Mouse (Mus musculus): ENCODE results near the gene Hhatl. TPM values are rescaled to one million over a fixed set of nuclear protein-coding genes. Genes with fewer than 3 reads are reported as not detected.

Hhatl gene
- polyA plus RNA-seq (2016; fragmentation: Nextera tagmentation; extraction: Ambion mirVana) = 5.3 and 5.7 TPM in 2 replicates

DNA sequence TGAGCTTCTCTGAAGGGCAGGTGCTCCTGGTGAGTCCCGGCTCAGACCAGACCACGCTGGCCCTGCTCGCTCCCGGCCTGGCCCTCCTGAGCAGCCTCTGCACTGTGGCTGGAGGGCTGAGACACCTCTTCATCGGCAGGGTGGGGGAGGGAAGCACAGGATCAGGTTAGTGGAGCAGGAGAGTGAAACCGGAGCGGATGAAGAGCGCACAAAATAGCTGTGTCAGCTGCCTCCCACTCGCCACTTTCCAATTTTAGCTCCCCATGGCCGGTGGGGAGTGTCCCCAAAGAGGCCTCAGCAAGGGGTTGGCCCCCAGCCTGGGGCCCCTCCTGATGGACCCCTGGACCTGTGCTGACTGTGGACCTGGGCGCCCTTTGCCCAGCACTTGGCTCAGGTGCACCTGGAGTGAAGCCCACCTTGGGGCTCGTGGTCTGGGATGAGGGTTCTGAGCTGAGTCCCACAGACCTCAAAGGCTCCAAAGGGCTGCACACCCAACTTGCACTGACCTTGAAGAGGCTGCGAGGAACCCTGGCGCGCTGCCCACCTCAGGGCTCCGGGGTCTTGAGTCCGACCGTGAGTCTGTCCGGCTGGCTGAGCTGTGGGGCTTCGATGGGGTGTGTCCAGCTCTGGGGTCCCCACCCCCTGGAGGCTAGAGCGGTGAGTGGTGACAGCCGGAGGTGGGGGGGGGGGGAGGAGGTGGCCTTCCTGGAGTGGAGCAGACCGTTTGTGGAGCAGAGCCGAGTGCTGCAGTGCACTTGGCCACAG lies at the start of gene Hhatl:
TSS of gene Hhatl (minus strand) at position 751 of the 765 bp plus-strand sequence.
- Histone ChIP-seq H3K4me1 (replicated peaks) (peaks cover 43% of the 10 kb centered on the region), H3K36me3 (no peaks in the 10 kb centered on the region), H3K9ac (peak within 1 kb of the TSS; percentile 45; the same call in 1 of the 2 replicates), H3K9me3 (replicated peaks) (no peaks in the 10 kb centered on the region), H3K27ac (ENCODE audit: poor library complexity, severe bottlenecking) (peak within 1 kb of the TSS; percentile 71), H3K27me3 (replicated peaks) (peaks cover 30% of the 10 kb centered on the region), H3K4me3 (peak within 1 kb of the TSS; percentile 38), H3K4me2 (peak within 1 kb of the TSS; percentile 59)
- peak; percentile 37; the same call in 1 of the 2 replicates for ATAC-seq (ENCODE audit: insufficient number of reproducible peaks, low FRiP score)
- 43% methylated on average over 24 of the region's 24 CpGs for WGBS

DNA sequence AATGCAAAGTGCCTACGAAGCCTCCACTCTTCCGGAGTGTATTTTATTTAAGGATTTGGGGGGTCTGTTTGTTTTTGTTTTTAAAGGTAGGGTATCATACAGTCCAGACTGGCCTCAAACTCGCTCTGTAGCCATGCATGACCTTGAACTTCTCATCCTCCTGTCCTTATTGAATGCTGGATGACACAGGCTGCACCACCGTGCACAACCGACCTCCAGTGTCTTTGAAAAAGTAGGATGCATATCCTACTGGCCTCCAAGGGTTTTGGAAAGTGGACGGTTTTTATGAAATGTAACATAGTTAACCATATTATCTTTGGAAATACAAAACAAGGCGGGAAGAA lies 47.3 kb upstream of the Hhatl start:
- WGBS = 40% methylated on average over 7 of the region's 7 CpGs
- H3K4me1 ChIP-seq (replicated peaks) = peaks cover 10% of the 10 kb centered on the region
- H3K36me3 ChIP-seq = no peaks in the 10 kb centered on the region
- H3K9me3 ChIP-seq (replicated peaks) = peaks cover 11% of the 10 kb centered on the region
- peak overlapping the region; percentile 96 for H3K4me2 ChIP-seq
- no peak overlapping the region for H3K27ac ChIP-seq (ENCODE audit: poor library complexity, severe bottlenecking)
- H3K4me3 ChIP-seq = peak overlapping the region; percentile 58
- H3K9ac ChIP-seq = peak overlapping the region; percentile 67
- 0 out of 2 replicates have a peak, but pooled peaks cover 10% of the 10 kb centered on the region for H3K27me3 ChIP-seq (replicated peaks)
- ATAC-seq (ENCODE audit: insufficient number of reproducible peaks, low FRiP score) = no peak

DNA sequence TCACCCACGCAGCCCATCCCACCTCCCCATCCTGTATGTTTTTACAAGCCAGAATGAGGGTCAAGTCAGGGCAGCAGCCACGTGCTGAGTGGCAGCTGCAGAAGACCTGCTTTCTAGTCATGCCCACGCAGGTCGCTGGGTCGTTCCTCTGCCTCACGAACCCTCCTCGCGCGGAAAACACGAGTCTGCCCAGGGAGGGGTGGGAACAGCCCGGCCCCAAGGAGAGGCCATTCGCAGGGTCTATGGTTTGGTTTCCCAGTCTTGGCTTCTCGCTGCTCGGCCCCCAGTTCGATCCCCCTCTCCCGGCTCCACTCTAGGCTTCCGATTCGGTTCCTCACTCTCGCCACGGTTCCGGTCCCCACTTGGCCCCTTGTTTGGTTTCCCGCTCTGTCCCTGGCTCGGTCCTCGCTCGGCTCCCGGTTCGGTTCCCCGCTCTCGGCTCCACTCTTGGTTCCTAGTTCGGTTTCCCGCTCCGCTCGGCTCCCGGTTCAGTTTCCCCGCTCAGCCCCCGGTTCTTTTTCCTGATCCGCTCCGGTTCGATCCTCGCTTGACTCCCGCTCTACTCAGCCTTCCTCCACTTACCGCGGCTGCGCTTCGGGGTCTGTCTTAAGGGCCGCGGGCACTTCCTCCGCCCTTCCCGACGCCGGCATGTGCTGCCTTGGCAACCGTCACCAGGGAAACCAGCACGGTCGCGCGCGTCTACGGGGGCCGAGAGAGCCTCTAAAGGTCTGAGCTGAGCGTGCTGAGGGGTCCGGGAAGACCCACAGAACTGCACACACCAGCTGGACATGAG lies 46.7 kb upstream of the Hhatl start, which contains the start of gene Ccdc13:
TSS of gene Ccdc13 (minus strand) at position 633 of the 793 bp plus-strand sequence.
- H3K36me3 ChIP-seq = no peaks in the 10 kb centered on the region
- WGBS = 3% methylated on average over 61 of the region's 61 CpGs
- H3K27me3 ChIP-seq (replicated peaks) = 0 out of 2 replicates have a peak, but pooled peaks cover 10% of the 10 kb centered on the region
- no peak within 1 kb of the TSS for H3K27ac ChIP-seq (ENCODE audit: poor library complexity, severe bottlenecking)
- peak; percentile 78 for ATAC-seq (ENCODE audit: insufficient number of reproducible peaks, low FRiP score)
- H3K9ac ChIP-seq = peak within 1 kb of the TSS; percentile 67
- peak within 1 kb of the TSS; percentile 96 for H3K4me2 ChIP-seq
- peaks cover 11% of the 10 kb centered on the region for H3K9me3 ChIP-seq (replicated peaks)
- H3K4me3 ChIP-seq = peak within 1 kb of the TSS; percentile 58
- H3K4me1 ChIP-seq (replicated peaks) = peaks cover 10% of the 10 kb centered on the region

DNA sequence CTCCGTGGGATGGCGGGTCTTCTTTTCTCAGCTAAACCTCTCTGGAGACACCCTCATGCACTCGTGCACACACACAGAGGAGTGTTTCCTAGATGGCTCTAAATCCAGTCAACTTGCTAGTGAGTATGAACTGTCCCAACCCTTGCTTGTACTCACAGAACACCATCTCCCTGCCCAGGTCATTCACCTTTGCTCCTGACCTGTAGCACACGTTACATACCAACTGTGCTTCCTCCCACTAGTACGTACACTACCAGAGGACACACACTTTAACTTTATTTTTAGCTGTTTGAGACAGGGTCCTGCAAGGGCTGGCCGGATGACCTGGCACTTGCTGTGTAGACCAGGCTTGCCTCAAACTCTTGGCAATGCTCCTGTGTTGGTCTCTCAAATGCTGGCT lies 45.7 kb upstream of the Hhatl start:
- H3K27ac ChIP-seq (ENCODE audit: poor library complexity, severe bottlenecking) = no peak overlapping the region
- H3K36me3 ChIP-seq = no peaks in the 10 kb centered on the region
- H3K9me3 ChIP-seq (replicated peaks) = peaks cover 7% of the 10 kb centered on the region
- no peak for ATAC-seq (ENCODE audit: insufficient number of reproducible peaks, low FRiP score)
- no peak overlapping the region for H3K9ac ChIP-seq
- 83% methylated on average over 6 of the region's 6 CpGs for WGBS
- H3K27me3 ChIP-seq (replicated peaks) = 0 out of 2 replicates have a peak, but pooled peaks cover 10% of the 10 kb centered on the region
- H3K4me1 ChIP-seq (replicated peaks) = peaks cover 10% of the 10 kb centered on the region
- H3K4me2 ChIP-seq = no peak overlapping the region
- no peak overlapping the region for H3K4me3 ChIP-seq

DNA sequence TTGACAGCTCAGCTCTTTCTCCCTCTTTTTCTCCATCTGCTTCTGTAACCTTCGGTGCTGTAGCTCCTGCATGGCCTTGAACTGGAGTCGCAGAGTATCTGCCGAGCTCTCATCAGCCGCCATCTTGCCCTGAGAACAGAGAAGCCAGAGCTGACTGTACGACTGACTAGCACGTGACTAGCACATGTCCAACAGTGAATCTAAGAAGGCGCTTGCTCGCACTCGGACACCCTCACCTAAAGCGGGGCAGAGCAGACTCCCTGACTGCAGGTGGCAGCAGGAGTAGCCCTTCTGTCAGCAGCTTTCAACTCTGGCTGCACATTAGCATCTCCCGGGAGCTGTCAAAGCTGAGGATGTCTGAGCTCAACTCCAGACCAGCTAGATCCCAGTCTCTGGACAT lies 41.5 kb upstream of the Hhatl start:
- Histone ChIP-seq H3K9me3 (replicated peaks) (peaks cover 6% of the 10 kb centered on the region; the same call in 1 of the 2 replicates), H3K27ac (ENCODE audit: poor library complexity, severe bottlenecking) (no peak overlapping the region), H3K36me3 (no peaks in the 10 kb centered on the region), H3K9ac (no peak overlapping the region), H3K27me3 (replicated peaks) (0 out of 2 replicates have a peak, but pooled peaks cover 1% of the 10 kb centered on the region), H3K4me1 (replicated peaks) (peaks cover 2% of the 10 kb centered on the region; the same call in 1 of the 2 replicates), H3K4me2 (no peak overlapping the region), H3K4me3 (no peak overlapping the region)
- WGBS = 77% methylated on average over 11 of the region's 11 CpGs
- no peak for ATAC-seq (ENCODE audit: insufficient number of reproducible peaks, low FRiP score)

DNA sequence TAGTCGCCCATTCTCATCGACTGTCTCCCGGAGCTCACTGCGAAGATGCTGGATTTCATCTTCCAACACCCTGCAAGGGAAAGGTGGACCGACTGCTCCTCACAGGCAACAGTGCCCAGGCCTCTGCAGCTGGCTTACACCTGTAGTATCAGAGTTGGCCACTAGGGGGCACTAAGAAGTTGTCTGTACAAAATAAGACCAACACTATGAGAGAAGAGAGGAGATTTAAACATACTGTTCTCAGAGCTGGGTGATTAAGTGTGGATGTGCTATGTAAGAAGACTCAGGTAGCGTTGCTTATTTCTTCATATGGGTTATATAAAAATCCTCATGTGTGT lies 38.6 kb upstream of the Hhatl start:
- peaks cover 6% of the 10 kb centered on the region; the same call in 1 of the 2 replicates for H3K9me3 ChIP-seq (replicated peaks)
- H3K36me3 ChIP-seq = no peaks in the 10 kb centered on the region
- no peak overlapping the region for H3K4me3 ChIP-seq
- no peaks in the 10 kb centered on the region for H3K27me3 ChIP-seq (replicated peaks)
- no peak overlapping the region for H3K9ac ChIP-seq
- H3K4me2 ChIP-seq = no peak overlapping the region
- 26% methylated on average over 6 of the region's 6 CpGs for WGBS
- H3K4me1 ChIP-seq (replicated peaks) = no peaks in the 10 kb centered on the region
- H3K27ac ChIP-seq (ENCODE audit: poor library complexity, severe bottlenecking) = no peak overlapping the region
- ATAC-seq (ENCODE audit: insufficient number of reproducible peaks, low FRiP score) = no peak; the same call in 1 of the 2 replicates

DNA sequence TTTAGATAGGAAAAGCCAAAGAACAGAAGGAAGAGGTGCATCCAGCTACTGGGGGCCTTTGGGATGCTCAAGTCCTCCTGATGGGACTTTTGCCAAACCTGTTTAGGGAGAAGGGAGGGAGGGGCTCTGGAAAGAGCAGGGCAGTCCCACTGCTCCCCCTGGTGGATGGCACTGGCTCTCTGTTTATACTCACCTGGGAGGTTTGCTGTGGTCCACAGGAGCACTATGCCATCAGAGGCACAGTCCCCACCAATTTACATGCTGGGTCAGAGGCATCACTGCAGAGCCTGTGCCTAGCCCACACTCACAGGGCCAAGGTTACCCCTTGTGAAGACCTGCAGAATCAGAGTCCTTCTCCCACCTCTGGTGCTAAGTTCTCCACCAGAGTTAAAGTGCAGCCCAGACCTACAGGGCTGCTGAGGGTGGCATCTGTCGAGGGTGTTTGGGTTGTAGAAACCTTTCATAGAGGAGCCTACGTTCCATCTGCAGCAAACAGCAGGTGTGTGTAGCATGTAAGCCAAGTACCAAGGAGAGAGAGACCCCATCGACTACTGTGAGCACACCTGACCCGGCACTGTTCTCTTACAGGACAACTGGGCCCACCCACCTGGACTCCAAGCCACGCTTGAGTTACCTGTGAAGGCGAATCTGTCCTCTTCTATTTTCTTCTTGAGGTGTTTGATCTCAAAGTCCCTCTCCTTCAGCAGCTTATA lies 38.1 kb upstream of the Hhatl start:
- 69% methylated on average over 6 of the region's 6 CpGs for WGBS
- no peak for ATAC-seq (ENCODE audit: insufficient number of reproducible peaks, low FRiP score)
- no peaks in the 10 kb centered on the region for H3K27me3 ChIP-seq (replicated peaks)
- no peak overlapping the region for H3K4me3 ChIP-seq
- peaks cover 1% of the 10 kb centered on the region; the same call in 1 of the 2 replicates for H3K9me3 ChIP-seq (replicated peaks)
- no peak overlapping the region for H3K9ac ChIP-seq
- H3K27ac ChIP-seq (ENCODE audit: poor library complexity, severe bottlenecking) = no peak overlapping the region
- H3K36me3 ChIP-seq = no peaks in the 10 kb centered on the region
- no peaks in the 10 kb centered on the region for H3K4me1 ChIP-seq (replicated peaks)
- H3K4me2 ChIP-seq = no peak overlapping the region

DNA sequence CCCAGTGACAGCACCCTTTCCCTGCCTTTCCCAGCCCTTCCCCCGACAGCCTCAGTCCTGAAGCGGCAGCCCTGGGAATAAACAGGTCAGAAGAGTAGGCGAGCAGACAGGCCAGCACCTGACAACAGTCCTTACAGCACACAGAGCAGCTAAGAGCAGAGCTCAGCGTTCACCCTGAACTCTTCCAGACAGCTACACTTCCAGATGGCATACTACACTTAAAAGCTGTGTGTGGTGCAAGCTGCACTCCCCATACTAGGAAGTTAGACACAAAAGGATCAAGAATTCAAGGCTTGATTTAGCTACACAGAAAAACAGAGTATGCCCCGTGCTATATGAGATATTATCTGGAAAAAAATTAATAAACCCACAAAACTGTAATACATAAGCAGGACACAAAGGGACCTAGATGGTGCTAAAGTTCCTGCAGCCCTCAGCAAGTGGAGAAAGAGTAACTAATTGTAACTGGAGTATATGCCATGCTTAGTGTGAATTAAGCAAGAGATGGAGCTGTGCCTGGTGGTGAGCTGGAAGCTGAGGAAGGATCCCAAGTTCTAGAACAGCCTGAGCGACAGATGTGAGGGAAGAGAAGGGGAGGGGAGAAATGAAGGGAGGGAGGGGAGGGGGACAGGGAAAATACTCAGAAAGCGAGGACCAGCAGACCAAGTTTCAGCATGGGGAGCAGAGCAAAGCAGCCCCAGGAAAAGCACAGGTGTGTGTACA lies 37.1 kb upstream of the Hhatl start:
- H3K4me1 ChIP-seq (replicated peaks) = no peaks in the 10 kb centered on the region
- H3K9me3 ChIP-seq (replicated peaks) = no peaks in the 10 kb centered on the region
- ATAC-seq (ENCODE audit: insufficient number of reproducible peaks, low FRiP score) = no peak
- H3K36me3 ChIP-seq = no peaks in the 10 kb centered on the region
- no peaks in the 10 kb centered on the region for H3K27me3 ChIP-seq (replicated peaks)
- no peak overlapping the region for H3K4me3 ChIP-seq
- no peak overlapping the region for H3K9ac ChIP-seq
- WGBS = 51% methylated on average over 7 of the region's 7 CpGs
- no peak overlapping the region for H3K4me2 ChIP-seq
- no peak overlapping the region for H3K27ac ChIP-seq (ENCODE audit: poor library complexity, severe bottlenecking)

DNA sequence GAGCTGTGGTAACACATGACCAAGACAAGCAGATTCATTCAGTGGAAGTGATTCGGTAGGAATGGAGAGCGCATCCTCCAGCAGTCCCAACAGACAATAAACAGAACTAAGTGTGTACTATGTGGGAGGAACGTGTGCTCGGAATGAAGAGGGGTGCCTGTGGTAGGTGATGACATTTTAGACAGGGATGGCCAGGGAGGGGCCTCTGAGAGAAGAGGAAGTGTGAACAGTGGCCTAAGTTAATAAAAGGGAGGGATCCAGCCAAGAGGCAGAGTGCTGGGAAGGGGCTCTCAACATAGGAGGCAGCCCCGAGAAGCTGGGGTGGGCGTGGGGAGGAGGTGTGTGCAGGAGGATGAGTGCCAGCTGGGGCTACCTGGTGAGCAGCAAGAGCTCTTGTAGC lies 36.0 kb upstream of the Hhatl start:
- no peaks in the 10 kb centered on the region for H3K4me1 ChIP-seq (replicated peaks)
- WGBS = 57% methylated on average over 6 of the region's 6 CpGs
- no peaks in the 10 kb centered on the region for H3K9me3 ChIP-seq (replicated peaks)
- no peaks in the 10 kb centered on the region for H3K27me3 ChIP-seq (replicated peaks)
- no peak overlapping the region for H3K4me2 ChIP-seq
- no peak overlapping the region for H3K9ac ChIP-seq
- no peak for ATAC-seq (ENCODE audit: insufficient number of reproducible peaks, low FRiP score)
- H3K27ac ChIP-seq (ENCODE audit: poor library complexity, severe bottlenecking) = no peak overlapping the region
- no peaks in the 10 kb centered on the region for H3K36me3 ChIP-seq
- no peak overlapping the region for H3K4me3 ChIP-seq

DNA sequence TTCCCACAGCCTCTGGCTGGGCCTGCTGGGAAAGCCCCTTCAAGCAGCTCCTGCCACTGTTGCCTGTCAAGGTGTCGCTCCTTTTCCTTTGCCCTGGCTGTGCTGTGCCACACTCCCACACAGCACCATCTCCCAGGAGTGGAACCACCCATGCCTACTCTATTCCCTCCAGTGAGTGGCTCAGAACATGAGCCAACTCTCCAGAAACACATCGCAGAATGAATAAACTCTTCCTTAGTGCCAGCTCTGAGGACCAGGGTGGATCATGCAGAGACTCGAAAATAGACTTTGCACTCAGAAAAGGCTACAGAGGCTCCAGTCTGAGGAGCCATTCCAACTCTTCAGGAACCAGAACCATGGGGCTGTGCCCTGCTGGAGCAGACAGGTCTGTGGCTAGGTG lies 34.0 kb upstream of the Hhatl start:
- no peak overlapping the region for H3K4me2 ChIP-seq
- peaks cover 3% of the 10 kb centered on the region; the same call in 1 of the 2 replicates for H3K4me1 ChIP-seq (replicated peaks)
- H3K9me3 ChIP-seq (replicated peaks) = no peaks in the 10 kb centered on the region
- H3K27me3 ChIP-seq (replicated peaks) = 0 out of 2 replicates have a peak, but pooled peaks cover 6% of the 10 kb centered on the region
- 76% methylated on average over 3 of the region's 3 CpGs for WGBS
- no peak overlapping the region for H3K27ac ChIP-seq (ENCODE audit: poor library complexity, severe bottlenecking)
- no peaks in the 10 kb centered on the region for H3K36me3 ChIP-seq
- ATAC-seq (ENCODE audit: insufficient number of reproducible peaks, low FRiP score) = no peak
- H3K9ac ChIP-seq = no peak overlapping the region
- no peak overlapping the region for H3K4me3 ChIP-seq

All from heart, embryonic 12.5 days (tissue).